Mouse (Mus musculus) left cerebral cortex, adult 11 months (tissue): Measurements from ENCODE around the gene Josd1.
"Not testable (repeated sequence)": the region's sequence is repeated elsewhere in the genome, so short reads cannot be mapped to it uniquely, and the experiment has no call there.

Experiments used
- DNase-seq: peaks from one replicate; pipeline ENCODE4 v3.0.0; 2022; ENCODE audit warnings: low spot score

Gene Josd1

GRCm38 (mm10) chr15:79692334-79692733 is 4.6 kb upstream of the Josd1 start:
- DNase-seq, result no peak

- no peak for DNase-seq
Measured at GRCm38 (mm10) chr15:79691023-79691508, 3.3 kb upstream of the Josd1 start.

DNA sequence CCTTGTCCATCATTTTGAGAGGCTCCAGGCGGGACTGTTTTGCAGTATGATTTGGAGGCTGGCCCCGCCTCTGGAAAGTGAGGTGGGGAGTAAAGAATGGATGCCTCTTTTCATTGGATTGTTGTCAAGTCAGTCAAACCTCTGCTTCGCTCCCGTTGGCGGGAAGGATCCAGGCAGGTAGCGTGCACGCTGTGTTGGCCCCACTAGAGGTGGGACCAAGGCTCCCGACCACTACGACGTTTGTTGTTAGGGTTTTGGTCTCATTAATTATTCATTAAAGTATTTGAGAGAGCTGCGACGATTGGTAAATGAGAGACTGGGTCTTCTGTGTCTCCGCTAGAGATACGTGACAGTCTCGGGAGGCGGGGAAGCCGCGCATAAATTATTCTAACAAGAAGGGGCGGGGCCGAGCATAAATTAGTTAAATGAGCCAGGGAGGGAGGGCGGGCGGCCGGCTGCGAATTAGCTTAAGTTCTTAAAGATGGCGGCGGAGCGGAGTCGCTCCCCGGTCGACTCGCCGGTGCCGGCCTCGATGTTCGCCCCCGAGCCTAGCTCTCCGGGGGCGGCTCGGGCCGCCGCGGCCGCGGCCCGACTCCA is 2.8 kb upstream of the Josd1 start, which contains the start of gene Gtpbp1:
TSS of gene Gtpbp1 (plus strand) at position 420 of the 597 bp plus-strand sequence.
- DNase-seq, result peak; percentile 100

GRCm38 (mm10) chr15:79689662-79690425 is 2.1 kb upstream of the Josd1 start:
- no peak for DNase-seq

- DNase-seq, result no peak
Measured at GRCm38 (mm10) chr15:79688268-79688956, 693 bp upstream of the Josd1 start.

GRCm38 (mm10) chr15:79687175-79687574 is 544 bp downstream of the Josd1 start:
- no peak for DNase-seq

GRCm38 (mm10) chr15:79686046-79686869 is 1.5 kb downstream of the Josd1 start:
- no peak for DNase-seq

DNA sequence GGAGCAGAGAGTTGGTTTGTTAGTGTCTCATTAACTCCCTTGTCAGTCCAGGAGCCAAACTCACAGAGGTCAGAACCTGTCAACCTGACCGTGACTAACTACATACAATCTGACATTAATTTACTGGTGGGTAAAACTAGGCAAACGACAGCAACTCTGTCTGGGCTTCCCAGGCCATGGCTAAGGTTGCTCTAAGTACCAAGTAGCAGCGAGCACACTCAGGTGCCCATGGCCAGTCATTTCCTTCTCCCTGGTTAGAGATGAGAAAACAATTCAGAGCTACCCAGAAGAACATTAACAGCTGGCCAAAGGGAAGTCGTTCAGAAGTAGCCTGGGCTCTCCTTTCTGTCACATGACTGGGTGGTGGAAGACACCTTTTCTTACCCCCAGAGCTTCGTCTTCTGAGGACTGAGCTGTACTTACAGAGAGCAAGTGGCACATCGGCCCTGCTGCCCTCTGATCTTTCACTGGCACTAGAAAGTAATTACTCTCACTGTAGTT is 2.5 kb downstream of the Josd1 start:
- no peak for DNase-seq

DNA sequence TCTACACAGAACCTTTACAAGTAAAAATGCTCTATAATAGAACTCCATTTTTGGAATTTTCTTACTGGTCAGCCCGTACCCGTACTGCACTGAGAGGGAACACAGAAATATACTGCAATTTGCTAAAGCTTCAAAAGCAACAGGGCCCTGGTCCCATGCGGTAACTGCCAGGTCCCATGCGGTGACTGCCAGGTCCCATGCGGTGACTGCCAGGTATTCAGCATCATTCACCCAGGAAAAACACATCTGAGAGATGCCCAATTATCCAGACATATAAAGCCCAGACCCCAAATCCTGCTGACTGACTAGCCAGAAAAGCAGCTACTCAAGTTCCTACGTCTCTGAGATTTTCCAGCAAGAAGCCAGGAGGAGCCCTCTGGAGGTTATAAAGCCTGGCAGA is 3.1 kb downstream of the Josd1 start:
- DNase-seq, result no peak

GRCm38 (mm10) chr15:79683707-79684465 is 3.8 kb downstream of the Josd1 start:
- no peak for DNase-seq

DNA sequence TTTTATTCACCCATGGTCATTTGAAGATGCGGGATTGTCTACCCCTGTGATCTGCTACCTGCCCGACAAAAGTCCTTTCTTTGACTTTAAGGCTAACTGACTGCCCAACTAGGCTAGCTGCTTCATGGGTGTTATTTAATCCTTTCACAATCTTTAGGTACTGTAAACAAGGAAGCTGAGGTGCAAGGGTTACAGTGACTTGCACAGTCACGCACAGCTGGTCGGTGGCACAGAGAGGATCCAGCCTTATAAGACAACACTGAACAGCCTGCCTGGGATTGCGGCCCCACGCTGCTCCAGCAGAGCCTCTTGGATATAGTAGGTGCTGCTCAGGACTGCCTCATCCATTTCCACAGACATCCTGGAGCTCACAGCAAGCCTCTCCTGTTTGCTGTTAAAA is 4.6 kb downstream of the Josd1 start:
- DNase-seq, result no peak

GRCm38 (mm10) chr15:79681973-79682372 is 5.7 kb downstream of the Josd1 start:
- no peak for DNase-seq

- no peak for DNase-seq
Measured at GRCm38 (mm10) chr15:79677936-79678335, 9.8 kb downstream of the Josd1 start.

GRCm38 (mm10) chr15:79671828-79672348 is 15.8 kb downstream of the Josd1 start:
- DNase-seq, result not testable (repeated sequence)

DNA sequence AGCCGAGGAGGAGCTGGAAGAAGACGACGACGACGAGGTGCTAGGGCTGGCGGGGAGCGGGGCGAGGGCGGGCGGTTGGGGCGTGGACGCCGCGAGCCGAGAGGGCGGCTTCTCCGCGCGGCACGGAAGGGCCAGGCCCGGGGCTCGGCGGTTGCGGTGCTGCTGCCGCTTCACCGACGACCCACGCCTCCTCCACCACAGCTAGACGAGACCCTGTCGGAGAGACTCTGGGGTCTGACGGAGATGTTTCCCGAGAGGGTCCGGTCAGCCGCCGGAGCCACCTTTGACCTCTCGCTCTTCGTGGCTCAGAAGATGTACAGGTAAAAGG is 16.8 kb downstream of the Josd1 start:
- no peak for DNase-seq

GRCm38 (mm10) chr15:79670249-79670971 is 17.3 kb downstream of the Josd1 start, which contains the start of gene Tomm22:
Gene Tomm22 (plus strand): TSS chr15:79670861.
- peak; percentile 82 for DNase-seq

DNA sequence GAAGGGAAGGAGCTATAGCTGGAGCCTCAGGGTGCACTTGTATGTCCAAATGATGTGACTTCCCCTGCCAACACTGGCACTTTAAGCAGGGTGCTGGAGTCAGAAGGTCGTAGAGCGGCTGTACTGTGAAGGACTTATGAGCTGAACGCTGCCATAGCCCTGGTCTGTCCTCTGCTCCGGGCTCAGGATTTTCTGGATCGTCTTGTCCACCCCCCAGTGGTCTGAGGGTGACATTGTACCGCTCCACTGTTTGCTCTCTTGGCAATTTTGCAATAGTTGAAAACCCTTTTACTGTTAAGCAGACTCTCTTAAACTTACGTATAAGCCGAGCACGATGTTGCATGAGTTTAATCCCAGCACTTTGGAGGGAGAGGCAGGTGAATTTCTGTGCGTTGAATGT is 18.5 kb downstream of the Josd1 start:
- no peak for DNase-seq

GRCm38 (mm10) chr15:79664666-79665065 is 23.1 kb downstream of the Josd1 start:
- DNase-seq, result no peak

DNA sequence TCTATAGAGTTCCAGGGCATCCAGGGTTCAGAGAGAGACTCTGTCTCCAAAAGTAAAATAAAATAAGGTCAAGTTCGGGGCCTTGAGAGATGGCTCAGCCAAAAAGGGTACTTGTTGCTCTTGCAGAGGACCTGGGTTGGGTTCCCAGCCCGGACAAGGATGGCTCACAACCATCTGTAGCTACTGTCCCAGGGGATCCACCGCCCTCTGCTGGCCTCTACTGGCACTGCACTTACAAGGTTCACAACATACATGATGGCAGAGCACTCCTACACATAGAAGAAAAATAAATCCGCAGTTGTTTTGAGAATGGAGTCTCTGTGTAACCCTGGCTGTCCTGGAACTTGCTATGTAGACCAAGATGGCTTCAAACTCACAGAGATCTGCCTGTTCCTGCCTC is 25.9 kb downstream of the Josd1 start:
- no peak for DNase-seq
